Mouse (Mus musculus) intestine, embryonic 14.5 days (tissue): ENCODE measurements around the gene Ncoa3. TPM values are rescaled to one million over a fixed set of nuclear protein-coding genes. Genes with fewer than 3 reads are reported as not detected.

Source experiments
- ATAC-seq: fragments of 200-750 bp; cut with Nextera tagmentation; replicated peaks from 2 replicates; pipeline ENCODE4 v1.8.0; 2017; ENCODE audit warnings: low read depth, moderate number of reproducible peaks, moderate TSS enrichment, moderate library complexity; ENCODE audit not compliant: low FRiP score, low TSS enrichment
- DNase-seq: peaks from one replicate; pipeline ENCODE4 v3.0.0-alpha.2; 2018; ENCODE audit warnings: low spot score
- H3K27ac ChIP-seq: fragments of 300-500 bp; sonication (generic); 2 replicates; pipeline ENCODE4 v1.5.1; 2014; ENCODE audit warnings: low read depth, mild to moderate bottlenecking, control low read depth
- H3K27me3 ChIP-seq: fragments of 300-500 bp; sonication (generic); replicated peaks from 2 replicates; pipeline ENCODE4 v1.6.1; 2014; ENCODE audit warnings: low read length, control low read depth; ENCODE audit not compliant: control insufficient read depth, insufficient read depth
- H3K36me3 ChIP-seq: fragments of 300-500 bp; sonication (generic); 2 replicates; pipeline ENCODE4 v1.6.1; 2014; ENCODE audit warnings: low read length, control low read depth; ENCODE audit not compliant: control insufficient read depth, insufficient read depth
- H3K4me1 ChIP-seq: fragments of 300-500 bp; sonication (generic); replicated peaks from 2 replicates; pipeline ENCODE4 v1.6.1; 2014; ENCODE audit warnings: low read length, control low read depth, mixed read lengths; ENCODE audit not compliant: control insufficient read depth, insufficient read depth
- H3K4me2 ChIP-seq: fragments of 300-500 bp; sonication (generic); 2 replicates; pipeline ENCODE4 v1.6.1; 2014; ENCODE audit warnings: low read length
- H3K4me3 ChIP-seq: fragments of 300-500 bp; sonication (generic); 2 replicates; pipeline ENCODE4 v1.5.1; 2014; ENCODE audit warnings: low read depth, low read length, control low read depth, mixed read lengths
- H3K9ac ChIP-seq: fragments of 300-500 bp; sonication (generic); 2 replicates; pipeline ENCODE4 v1.6.1; 2014; ENCODE audit warnings: mild to moderate bottlenecking, low read length
- H3K9me3 ChIP-seq: fragments of 300-500 bp; sonication (generic); 2 replicates; pipeline ENCODE4 v1.6.1; 2016; ENCODE audit warnings: low read length, control low read depth; ENCODE audit not compliant: control insufficient read depth
- WGBS: fragments of 180-500 bp; shearing (Covaris S2); extraction: QIAGEN DNeasy Blood & Tissue Kit; methylation state at CpG from one replicate; pipeline ENCODE4 v1.1.7; 2014; 5-methylcytosine and 5-hydroxymethylcytosine counted together
- polyA plus RNA-seq: library from polyadenylated mRNA; unstranded; fragments of >200 nt; fragmentation: Nextera tagmentation; extraction: Ambion mirVana; gene quantifications from 2 replicates; pipeline ENCODE4 v1.2.1, GENCODE M21; 2014

The Ncoa3 gene
- polyA plus RNA-seq, 1 experiment from 2014 or later, result 15.9 TPM

DNA sequence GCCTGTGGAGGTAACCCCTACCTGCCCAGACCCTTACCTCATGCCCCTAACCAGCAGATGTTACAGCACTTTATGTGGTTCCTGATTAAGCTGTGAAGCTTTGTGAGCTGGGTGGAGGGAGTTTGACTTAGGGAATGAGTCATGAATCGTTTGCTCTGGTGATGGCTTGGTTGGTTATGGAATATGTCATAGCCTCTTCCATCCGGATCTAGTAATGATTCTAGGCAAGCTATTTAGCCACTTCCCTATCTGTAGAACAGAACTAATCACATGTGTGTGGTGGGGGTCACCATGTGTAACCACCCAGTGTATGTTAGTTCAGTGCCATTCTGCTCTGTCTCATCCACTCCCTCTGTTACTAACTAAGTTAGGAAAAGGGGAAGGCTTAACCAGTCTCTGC, 52.6 kb downstream of the Ncoa3 start:
- ATAC-seq, result no peak
- Histone ChIP-seq H3K27ac (peak overlapping the region; percentile 51; the same call in 1 of the 2 replicates), H3K27me3 (no peaks in the 10 kb centered on the region), H3K4me3 (no peak overlapping the region), H3K4me2 (no peak overlapping the region), H3K4me1 (peaks cover 20% of the 10 kb centered on the region), H3K9ac (no peak overlapping the region), H3K36me3 (peaks cover 27% of the 10 kb centered on the region), H3K9me3 (no peaks in the 10 kb centered on the region)
- no peak for DNase-seq
- WGBS, result 43% methylated on average over 2 of the region's 2 CpGs

GRCm38 (mm10) chr2:166045549-166046501, 53.4 kb downstream of the Ncoa3 start:
- Histone ChIP-seq H3K4me1 (peaks cover 18% of the 10 kb centered on the region), H3K9ac (no peak overlapping the region), H3K4me3 (no peak overlapping the region), H3K27me3 (no peaks in the 10 kb centered on the region), H3K9me3 (no peaks in the 10 kb centered on the region), H3K27ac (peak overlapping the region; percentile 51), H3K36me3 (peaks cover 35% of the 10 kb centered on the region), H3K4me2 (no peak overlapping the region)
- 68% methylated on average over 10 of the region's 10 CpGs for WGBS
- ATAC-seq (0 out of 2 replicates have a peak, but pooled peaks have one; percentile 42), DNase-seq (no peak)

DNA sequence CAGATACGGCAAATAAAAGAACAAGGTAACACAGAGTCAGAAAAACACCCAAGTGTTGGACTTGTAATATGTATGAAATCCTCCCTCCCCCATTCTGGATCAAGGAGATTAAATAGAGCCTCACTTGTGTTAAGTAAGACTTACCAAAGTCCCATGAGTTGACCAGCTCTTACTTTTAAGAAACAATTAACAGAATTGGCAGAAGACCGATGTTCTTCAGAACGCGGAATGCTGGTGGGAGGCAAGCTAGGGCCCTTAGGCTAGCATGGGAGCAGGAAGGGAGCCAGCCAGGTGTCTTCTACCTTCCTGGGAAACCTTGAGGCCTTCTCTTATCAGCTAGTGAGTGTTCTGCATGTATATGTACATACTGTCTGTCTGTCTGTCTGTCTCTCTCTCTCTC, 55.5 kb downstream of the Ncoa3 start:
- WGBS, result 97% methylated on average over 4 of the region's 4 CpGs
- Histone ChIP-seq H3K4me1 (peaks cover 18% of the 10 kb centered on the region), H3K27ac (no peak overlapping the region), H3K36me3 (peaks cover 56% of the 10 kb centered on the region), H3K27me3 (no peaks in the 10 kb centered on the region), H3K9me3 (no peaks in the 10 kb centered on the region), H3K4me3 (no peak overlapping the region), H3K9ac (no peak overlapping the region), H3K4me2 (no peak overlapping the region)
- DNase-seq, result no peak
- ATAC-seq, result no peak

GRCm38 (mm10) chr2:166048852-166049251, 56.4 kb downstream of the Ncoa3 start:
- Histone ChIP-seq H3K27me3 (no peaks in the 10 kb centered on the region), H3K9me3 (no peaks in the 10 kb centered on the region), H3K27ac (no peak overlapping the region), H3K4me3 (no peak overlapping the region), H3K4me1 (peaks cover 18% of the 10 kb centered on the region), H3K36me3 (peaks cover 65% of the 10 kb centered on the region), H3K9ac (no peak overlapping the region), H3K4me2 (no peak overlapping the region)
- ATAC-seq (no peak), DNase-seq (no peak)
- 78% methylated on average over 7 of the region's 7 CpGs for WGBS

GRCm38 (mm10) chr2:166051421-166051820, 59.0 kb downstream of the Ncoa3 start:
- no peak overlapping the region for H3K27ac ChIP-seq
- H3K4me2 ChIP-seq, result no peak overlapping the region
- no peaks in the 10 kb centered on the region for H3K27me3 ChIP-seq
- no peaks in the 10 kb centered on the region for H3K9me3 ChIP-seq
- no peaks in the 10 kb centered on the region for H3K4me1 ChIP-seq
- peaks cover 90% of the 10 kb centered on the region for H3K36me3 ChIP-seq
- WGBS, result 89% methylated on average over 17 of the region's 17 CpGs
- H3K9ac ChIP-seq, result no peak overlapping the region
- DNase-seq, result no peak
- no peak for ATAC-seq
- H3K4me3 ChIP-seq, result no peak overlapping the region

- H3K27me3 ChIP-seq, result no peaks in the 10 kb centered on the region
- no peak for ATAC-seq
- H3K4me2 ChIP-seq, result no peak overlapping the region
- peaks cover 96% of the 10 kb centered on the region for H3K36me3 ChIP-seq
- H3K4me1 ChIP-seq, result no peaks in the 10 kb centered on the region
- 89% methylated on average over 7 of the region's 7 CpGs for WGBS
- DNase-seq, result no peak
- H3K27ac ChIP-seq, result no peak overlapping the region
- no peaks in the 10 kb centered on the region for H3K9me3 ChIP-seq
- no peak overlapping the region for H3K9ac ChIP-seq
- no peak overlapping the region for H3K4me3 ChIP-seq
Observed at GRCm38 (mm10) chr2:166051966-166052365, 59.5 kb downstream of the Ncoa3 start.

DNA sequence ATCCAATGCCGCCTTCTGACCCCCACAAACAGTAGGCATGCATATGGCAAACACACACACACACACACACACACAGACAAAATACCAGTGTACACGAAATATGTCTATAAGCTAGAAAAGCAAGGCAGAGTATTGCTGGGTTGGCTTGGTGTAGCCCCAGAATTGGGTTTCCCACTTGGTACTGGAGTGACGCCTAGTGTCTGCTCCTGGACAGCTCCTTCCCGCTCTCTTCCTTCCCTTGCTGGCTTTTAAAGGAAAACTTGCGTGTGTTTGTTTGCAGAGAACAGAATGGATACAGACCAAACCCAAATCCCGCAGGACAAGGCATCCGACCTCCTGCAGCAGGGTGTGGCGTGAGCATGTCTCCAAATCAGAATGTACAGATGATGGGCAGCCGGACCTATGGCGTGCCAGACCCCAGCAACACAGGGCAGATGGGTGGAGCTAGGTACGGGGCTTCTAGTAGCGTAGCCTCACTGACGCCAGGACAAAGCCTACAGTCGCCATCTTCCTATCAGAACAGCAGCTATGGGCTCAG, 61.6 kb downstream of the Ncoa3 start:
- H3K36me3 ChIP-seq, result peaks cover 92% of the 10 kb centered on the region
- ATAC-seq, result no peak

DNA sequence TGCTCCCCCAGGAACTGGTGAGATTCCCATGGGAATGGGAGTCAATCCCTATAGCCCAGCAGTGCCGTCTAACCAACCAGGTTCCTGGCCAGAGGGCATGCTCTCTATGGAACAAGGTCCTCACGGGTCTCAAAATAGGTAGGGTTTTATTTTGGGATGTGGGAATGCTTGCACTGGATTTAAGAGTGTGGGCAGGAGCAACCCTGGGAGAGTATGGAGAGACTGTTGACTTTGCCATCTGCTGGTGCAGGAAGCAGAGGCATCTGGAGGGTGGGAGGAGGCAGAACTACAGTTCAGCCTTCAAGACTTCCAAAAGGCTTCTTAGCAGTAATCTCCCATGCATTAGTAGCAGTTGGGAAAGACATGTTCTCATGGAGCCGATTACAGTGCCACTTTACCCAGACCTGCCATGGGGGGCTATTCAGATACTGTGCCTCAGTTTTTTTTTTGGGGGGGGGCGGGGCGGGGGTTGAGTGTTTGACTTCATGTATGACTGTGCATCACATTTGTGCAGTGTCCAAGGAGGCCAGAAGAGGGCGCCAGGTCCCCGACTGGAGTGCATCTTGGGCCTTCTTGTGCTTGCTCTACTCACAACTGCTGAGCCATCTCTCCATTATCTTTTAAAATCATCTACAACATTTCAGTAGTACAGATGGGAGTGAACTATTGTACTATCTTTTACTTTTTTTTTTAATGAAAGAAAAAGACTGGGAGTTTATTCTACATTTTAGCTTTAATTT, 67.4 kb downstream of the Ncoa3 start:
- no peak for DNase-seq
- no peaks in the 10 kb centered on the region for H3K9me3 ChIP-seq
- no peak overlapping the region for H3K4me2 ChIP-seq
- 74% methylated on average over 7 of the region's 7 CpGs for whole genome bisulfite sequencing
- H3K4me1 ChIP-seq, result no peaks in the 10 kb centered on the region
- H3K9ac ChIP-seq, result no peak overlapping the region
- no peak overlapping the region for H3K27ac ChIP-seq
- no peaks in the 10 kb centered on the region for H3K27me3 ChIP-seq
- no peak for ATAC-seq
- no peak overlapping the region for H3K4me3 ChIP-seq
- H3K36me3 ChIP-seq, result peaks cover 86% of the 10 kb centered on the region

More for the DNA sequence above, 61.6 kb downstream of the Ncoa3 start:
- Histone ChIP-seq H3K27ac (no peak overlapping the region), H3K4me2 (no peak overlapping the region), H3K4me1 (no peaks in the 10 kb centered on the region), H3K4me3 (no peak overlapping the region), H3K9ac (no peak overlapping the region), H3K27me3 (no peaks in the 10 kb centered on the region), H3K9me3 (no peaks in the 10 kb centered on the region)
- DNase-seq, result no peak
- WGBS, result 93% methylated on average over 14 of the region's 14 CpGs
